Mouse (Mus musculus): ENCODE data around the gene Mipol1. TPM values are rescaled to one million over a fixed set of nuclear protein-coding genes. Genes with fewer than 3 reads are reported as not detected.
A peak's percentile ranks its signal among the peaks of the same experiment; 100 is the strongest.

Gene Mipol1
- 6.7 and 8.5 TPM in 2 replicates for polyA plus RNA-seq (2016; fragmentation: Nextera tagmentation; extraction: Ambion mirVana)

GRCm38 (mm10) chr12:57230192-57230706, at the start of gene Mipol1, which contains the start of gene Prps1l3:
Mipol1 (plus strand) TSS chr12:57230427.
Prps1l3 (plus strand) TSS chr12:57230412.
- Histone ChIP-seq H3K9me3 (no peaks in the 10 kb centered on the region), H3K4me1 (replicated peaks) (peaks cover 13% of the 10 kb centered on the region), H3K4me3 (peak within 1 kb of the TSS; percentile 75), H3K27ac (peak within 1 kb of the TSS; percentile 97), H3K27me3 (ENCODE audit: insufficient read depth, poor library complexity, severe bottlenecking) (no peaks in the 10 kb centered on the region), H3K36me3 (peaks cover 9% of the 10 kb centered on the region)
- peak; percentile 96 for DNase-seq (ENCODE audit: low spot score)
- 1% methylated on average over 58 of the region's 58 CpGs for WGBS

GRCm38 (mm10) chr12:57184401-57185147, 45.7 kb upstream of the Mipol1 start:
- Histone ChIP-seq H3K9me3 (no peaks in the 10 kb centered on the region), H3K4me1 (replicated peaks) (peaks cover 7% of the 10 kb centered on the region), H3K27ac (no peak overlapping the region), H3K4me3 (no peak overlapping the region), H3K36me3 (no peaks in the 10 kb centered on the region), H3K27me3 (ENCODE audit: insufficient read depth, poor library complexity, severe bottlenecking) (peaks cover 3% of the 10 kb centered on the region; the same call in 1 of the 2 replicates)
- no peak for DNase-seq (ENCODE audit: low spot score)
- WGBS = 72% methylated on average over 2 of the region's 2 CpGs

- Histone ChIP-seq H3K36me3 (no peaks in the 10 kb centered on the region), H3K27me3 (ENCODE audit: insufficient read depth, poor library complexity, severe bottlenecking) (peaks cover 3% of the 10 kb centered on the region; the same call in 1 of the 2 replicates), H3K4me1 (replicated peaks) (no peaks in the 10 kb centered on the region), H3K4me3 (no peak overlapping the region), H3K27ac (no peak overlapping the region), H3K9me3 (no peaks in the 10 kb centered on the region)
- no peak for DNase-seq (ENCODE audit: low spot score)
- WGBS = 0% methylated on average over 1 of the region's 1 CpGs
Observed at GRCm38 (mm10) chr12:57185475-57185874, 44.8 kb upstream of the Mipol1 start.

- Histone ChIP-seq H3K27ac (no peak overlapping the region), H3K36me3 (no peaks in the 10 kb centered on the region), H3K9me3 (no peaks in the 10 kb centered on the region), H3K4me1 (replicated peaks) (no peaks in the 10 kb centered on the region), H3K4me3 (no peak overlapping the region), H3K27me3 (ENCODE audit: insufficient read depth, poor library complexity, severe bottlenecking) (peaks cover 7% of the 10 kb centered on the region; the same call in 1 of the 2 replicates)
- no peak for DNase-seq (ENCODE audit: low spot score)
- 75% methylated on average over 2 of the region's 2 CpGs for WGBS
Observed at GRCm38 (mm10) chr12:57186126-57186525, 44.1 kb upstream of the Mipol1 start.

GRCm38 (mm10) chr12:57187032-57187431, 43.2 kb upstream of the Mipol1 start:
- DNase-seq (ENCODE audit: low spot score) = no peak
- 89% methylated on average over 4 of the region's 4 CpGs for whole genome bisulfite sequencing
- H3K27me3 ChIP-seq (ENCODE audit: insufficient read depth, poor library complexity, severe bottlenecking) = peaks cover 7% of the 10 kb centered on the region; the same call in 1 of the 2 replicates

GRCm38 (mm10) chr12:57194609-57195008, 35.6 kb upstream of the Mipol1 start:
- H3K27me3 ChIP-seq (ENCODE audit: insufficient read depth, poor library complexity, severe bottlenecking) = peaks cover 26% of the 10 kb centered on the region
- 34% methylated on average over 3 of the region's 3 CpGs for WGBS
- H3K9me3 ChIP-seq = no peaks in the 10 kb centered on the region
- H3K36me3 ChIP-seq = no peaks in the 10 kb centered on the region
- no peak overlapping the region for H3K27ac ChIP-seq
- DNase-seq (ENCODE audit: low spot score) = peak; percentile 8
- H3K4me3 ChIP-seq = no peak overlapping the region
- peaks cover 17% of the 10 kb centered on the region for H3K4me1 ChIP-seq (replicated peaks)

More at GRCm38 (mm10) chr12:57187032-57187431, 43.2 kb upstream of the Mipol1 start:
- H3K9me3 ChIP-seq = no peaks in the 10 kb centered on the region
- H3K4me3 ChIP-seq = no peak overlapping the region
- no peak overlapping the region for H3K27ac ChIP-seq
- H3K36me3 ChIP-seq = no peaks in the 10 kb centered on the region
- no peaks in the 10 kb centered on the region for H3K4me1 ChIP-seq (replicated peaks)

GRCm38 (mm10) chr12:57196286-57196607, 34.0 kb upstream of the Mipol1 start:
- Histone ChIP-seq H3K4me3 (peak overlapping the region; percentile 61), H3K27ac (peak overlapping the region; percentile 84), H3K9me3 (no peaks in the 10 kb centered on the region), H3K36me3 (no peaks in the 10 kb centered on the region), H3K4me1 (replicated peaks) (peaks cover 17% of the 10 kb centered on the region), H3K27me3 (ENCODE audit: insufficient read depth, poor library complexity, severe bottlenecking) (peaks cover 23% of the 10 kb centered on the region)
- 8% methylated on average over 8 of the region's 8 CpGs for WGBS
- DNase-seq (ENCODE audit: low spot score) = no peak

- Histone ChIP-seq H3K4me1 (replicated peaks) (peaks cover 17% of the 10 kb centered on the region), H3K36me3 (no peaks in the 10 kb centered on the region), H3K27ac (peak overlapping the region; percentile 84), H3K27me3 (ENCODE audit: insufficient read depth, poor library complexity, severe bottlenecking) (peaks cover 23% of the 10 kb centered on the region), H3K4me3 (peak overlapping the region; percentile 61), H3K9me3 (no peaks in the 10 kb centered on the region)
- DNase-seq (ENCODE audit: low spot score) = peak; percentile 63
- WGBS = under 1% methylated on average over 59 of the region's 59 CpGs
Observed at GRCm38 (mm10) chr12:57196608-57197362, 33.4 kb upstream of the Mipol1 start.

- H3K4me3 ChIP-seq = peak within 1 kb of the TSS; percentile 61
- peaks cover 23% of the 10 kb centered on the region for H3K27me3 ChIP-seq (ENCODE audit: insufficient read depth, poor library complexity, severe bottlenecking)
- H3K4me1 ChIP-seq (replicated peaks) = peaks cover 17% of the 10 kb centered on the region
- H3K36me3 ChIP-seq = no peaks in the 10 kb centered on the region
- no peak for DNase-seq (ENCODE audit: low spot score)
- no peaks in the 10 kb centered on the region for H3K9me3 ChIP-seq
- WGBS = 44% methylated on average over 10 of the region's 10 CpGs
- peak within 1 kb of the TSS; percentile 84 for H3K27ac ChIP-seq
Observed at GRCm38 (mm10) chr12:57197363-57198026, 32.7 kb upstream of the Mipol1 start, which contains the start of gene Slc25a21. Slc25a21 (minus strand) TSS chr12:57197472.

GRCm38 (mm10) chr12:57198269-57198668, 32.0 kb upstream of the Mipol1 start:
- no peak overlapping the region for H3K27ac ChIP-seq
- H3K9me3 ChIP-seq = no peaks in the 10 kb centered on the region
- peaks cover 23% of the 10 kb centered on the region for H3K27me3 ChIP-seq (ENCODE audit: insufficient read depth, poor library complexity, severe bottlenecking)
- DNase-seq (ENCODE audit: low spot score) = no peak
- H3K4me3 ChIP-seq = no peak overlapping the region
- H3K36me3 ChIP-seq = no peaks in the 10 kb centered on the region
- peaks cover 17% of the 10 kb centered on the region for H3K4me1 ChIP-seq (replicated peaks)

- H3K27me3 ChIP-seq (ENCODE audit: insufficient read depth, poor library complexity, severe bottlenecking) = peaks cover 21% of the 10 kb centered on the region
- no peaks in the 10 kb centered on the region for H3K36me3 ChIP-seq
- H3K27ac ChIP-seq = no peak overlapping the region
- no peak overlapping the region for H3K4me3 ChIP-seq
- peaks cover 17% of the 10 kb centered on the region for H3K4me1 ChIP-seq (replicated peaks)
- no peak for DNase-seq (ENCODE audit: low spot score)
- WGBS = 93% methylated on average over 2 of the region's 2 CpGs
- no peaks in the 10 kb centered on the region for H3K9me3 ChIP-seq
Observed at GRCm38 (mm10) chr12:57199427-57199826, 30.8 kb upstream of the Mipol1 start.

- Histone ChIP-seq H3K4me1 (replicated peaks) (peaks cover 8% of the 10 kb centered on the region), H3K36me3 (no peaks in the 10 kb centered on the region), H3K4me3 (no peak overlapping the region), H3K9me3 (no peaks in the 10 kb centered on the region), H3K27ac (no peak overlapping the region), H3K27me3 (ENCODE audit: insufficient read depth, poor library complexity, severe bottlenecking) (peaks cover 12% of the 10 kb centered on the region; the same call in 1 of the 2 replicates)
- DNase-seq (ENCODE audit: low spot score) = no peak
- WGBS = 94% methylated on average over 3 of the region's 3 CpGs
Observed at GRCm38 (mm10) chr12:57201901-57202300, 28.3 kb upstream of the Mipol1 start.
